Mouse (Mus musculus) frontal cortex, postnatal 10 days (tissue): Measurements from ENCODE around the gene Aox4.

ENCODE experiments used
- DNase-seq, 2 experiments: peaks; one replicate each; pipeline ENCODE4 v3.0.0; 2022; ENCODE audit warnings: low spot score in 2 of 2, mixed read lengths in 1 of 2

The Aox4 gene

GRCm38 (mm10) chr1:58244487-58244886, 34.3 kb downstream of the Aox4 start:
- DNase-seq, result no peak

DNA sequence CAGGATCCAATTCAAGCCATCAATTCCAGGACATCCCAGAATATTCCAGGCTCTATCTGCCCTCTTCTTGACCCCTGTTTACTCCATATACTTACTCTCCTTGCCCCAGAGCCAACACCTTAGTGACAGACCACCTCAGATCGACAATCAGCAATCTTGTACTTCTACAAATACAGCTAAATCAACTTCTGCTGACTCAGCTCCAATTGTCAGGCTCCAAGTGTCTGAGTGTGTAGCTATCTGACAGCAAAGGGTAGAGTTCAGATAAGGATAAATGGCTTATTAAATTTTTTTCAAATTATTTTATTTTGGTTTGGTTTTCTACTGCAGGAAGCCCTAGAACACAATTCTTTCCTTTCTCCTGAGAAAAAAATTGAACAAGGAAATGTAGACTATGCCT, 38.3 kb downstream of the Aox4 start:
- DNase-seq, result no peak

DNA sequence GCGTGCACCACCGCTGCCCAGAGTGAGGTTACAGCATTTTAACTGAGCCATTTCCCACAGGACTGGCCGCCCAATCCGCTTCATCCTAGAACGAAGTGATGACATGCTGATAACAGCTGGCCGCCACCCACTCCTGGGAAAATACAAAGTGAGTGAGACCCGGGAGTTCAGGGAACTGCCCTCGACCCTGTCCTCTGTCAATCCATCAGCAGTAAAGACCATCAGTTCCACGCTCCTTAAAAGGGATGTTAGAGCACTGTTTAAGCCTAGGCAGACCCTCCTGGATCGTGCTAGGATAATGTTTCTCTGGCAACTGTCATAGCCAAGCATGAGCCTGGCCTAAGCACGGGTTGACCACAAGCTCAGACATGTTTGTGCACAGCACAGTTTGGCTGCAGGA, 43.3 kb downstream of the Aox4 start:
- DNase-seq, result no peak

- DNase-seq, result no peak
Measured at GRCm38 (mm10) chr1:58257195-58257991, 47.2 kb downstream of the Aox4 start.

GRCm38 (mm10) chr1:58260311-58260710, 50.1 kb downstream of the Aox4 start:
- no peak for DNase-seq

DNA sequence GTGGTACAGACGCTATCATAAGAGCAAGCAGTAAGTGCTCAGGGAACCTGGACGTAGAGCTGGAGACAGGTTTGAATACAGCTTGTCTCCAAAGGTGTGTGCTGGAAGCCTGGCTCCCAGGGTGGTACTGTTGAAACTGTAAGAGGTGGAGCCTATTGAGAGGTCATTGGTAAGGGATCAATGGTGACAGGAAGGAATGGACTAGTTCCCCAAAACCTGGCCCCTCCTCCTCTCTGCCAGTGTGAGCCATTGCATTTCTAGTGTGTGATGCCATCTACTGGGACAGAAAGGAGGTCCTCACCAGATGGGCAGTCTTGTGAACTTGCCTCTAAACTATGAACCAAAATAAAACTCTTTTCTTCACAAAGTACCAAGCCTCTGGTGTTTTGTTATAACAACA, 58.0 kb downstream of the Aox4 start:
- DNase-seq, result no peak

GRCm38 (mm10) chr1:58270807-58271569, 60.8 kb downstream of the Aox4 start:
- DNase-seq, result peak in 1 of 2 experiments; percentile 49

DNA sequence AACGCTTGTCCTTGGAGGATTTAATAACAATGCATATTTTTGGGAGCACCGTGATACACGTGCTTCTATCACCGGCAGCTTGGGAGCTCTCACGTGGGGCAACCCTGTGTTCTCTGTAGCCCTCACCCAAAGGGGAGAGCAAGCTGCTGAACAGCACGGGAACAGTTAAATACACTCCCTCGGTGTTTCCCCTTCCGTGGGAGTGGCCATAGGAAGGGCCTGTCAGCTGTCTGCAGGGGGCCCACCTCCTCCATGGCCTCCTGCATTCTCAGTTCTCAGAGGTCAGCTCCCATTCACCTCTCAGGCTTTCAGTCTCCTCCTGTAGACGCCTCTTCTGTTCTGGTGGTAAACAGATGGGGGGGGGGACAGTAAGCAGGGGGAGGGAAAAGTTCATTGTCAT, 65.7 kb downstream of the Aox4 start:
- DNase-seq, result no peak

GRCm38 (mm10) chr1:58278026-58278425, 67.8 kb downstream of the Aox4 start, which contains the start of gene Aox2:
Gene Aox2 (plus strand): TSS chr1:58278326.
- DNase-seq, result no peak

DNA sequence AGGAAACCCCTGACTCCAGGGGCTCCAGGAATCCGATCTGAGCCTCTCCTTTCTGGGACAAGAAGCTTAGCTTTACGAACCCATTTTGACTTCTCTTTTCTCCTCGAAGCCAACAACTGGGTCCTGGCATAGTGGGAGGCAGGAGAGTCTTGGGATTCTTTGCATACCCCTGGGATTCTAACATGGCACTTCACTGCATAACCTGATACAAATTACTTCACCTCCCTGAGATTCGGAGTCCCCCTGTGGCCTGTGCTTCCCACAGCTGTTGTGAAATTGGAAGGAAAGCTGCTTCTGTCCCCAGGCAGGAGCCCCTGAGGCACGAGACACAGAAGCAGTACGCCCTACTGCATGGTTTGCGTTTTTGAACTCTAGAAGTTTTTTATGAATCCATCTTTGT, 68.3 kb downstream of the Aox4 start:
- no peak for DNase-seq

- no peak for DNase-seq
Measured at GRCm38 (mm10) chr1:58280381-58280780, 70.2 kb downstream of the Aox4 start.

DNA sequence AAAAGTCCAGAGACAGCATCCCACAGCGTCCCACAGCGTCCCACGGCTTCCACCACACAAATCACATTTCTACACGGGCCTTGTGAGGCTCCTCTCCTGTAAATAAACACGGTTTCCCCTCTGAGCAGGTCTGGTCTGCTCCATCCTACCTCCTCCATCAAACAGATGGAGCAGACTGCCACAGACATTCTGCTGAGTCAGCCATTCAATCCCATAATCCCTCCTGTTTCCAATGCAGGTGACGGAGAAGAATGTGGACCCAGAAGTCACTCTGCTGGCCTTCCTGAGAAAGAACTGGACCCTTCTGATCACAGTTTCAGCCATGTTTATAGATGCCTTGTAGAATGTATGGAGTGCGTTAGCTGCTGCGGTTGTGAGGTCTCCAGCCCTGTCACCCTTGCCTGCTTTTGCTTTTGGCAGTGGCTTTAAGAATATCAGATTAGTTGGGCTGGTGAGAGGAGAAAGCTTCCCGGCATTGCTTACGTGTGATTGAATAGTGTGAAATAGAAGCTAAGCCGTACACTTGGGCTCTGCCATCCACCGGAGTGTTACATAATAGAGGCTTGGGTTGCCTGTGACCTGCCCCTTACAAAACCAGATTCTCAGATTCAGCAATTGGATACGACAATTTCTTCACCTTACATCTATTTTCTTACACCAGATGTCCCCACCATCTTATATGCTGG, 70.9 kb downstream of the Aox4 start:
- no peak for DNase-seq

DNA sequence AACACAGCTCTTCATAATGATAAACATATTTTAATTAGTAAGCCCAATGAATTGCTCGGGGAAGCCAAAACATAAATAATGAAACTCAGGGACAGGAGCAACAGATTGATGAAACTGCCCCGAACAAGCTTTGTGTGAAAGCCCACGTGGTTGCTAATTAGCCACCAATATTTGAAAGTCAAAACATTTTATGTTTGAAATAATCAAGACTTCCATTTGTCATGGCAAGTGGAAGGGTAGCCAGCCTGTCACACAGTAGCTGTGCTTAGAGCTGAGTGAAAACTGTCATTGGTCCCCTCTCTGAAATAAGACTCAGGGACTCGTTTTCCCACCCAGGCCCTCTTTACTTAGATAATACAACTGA, 71.4 kb downstream of the Aox4 start:
- DNase-seq, result no peak

- DNase-seq, result no peak
Measured at GRCm38 (mm10) chr1:58284505-58284904, 74.3 kb downstream of the Aox4 start.

DNA sequence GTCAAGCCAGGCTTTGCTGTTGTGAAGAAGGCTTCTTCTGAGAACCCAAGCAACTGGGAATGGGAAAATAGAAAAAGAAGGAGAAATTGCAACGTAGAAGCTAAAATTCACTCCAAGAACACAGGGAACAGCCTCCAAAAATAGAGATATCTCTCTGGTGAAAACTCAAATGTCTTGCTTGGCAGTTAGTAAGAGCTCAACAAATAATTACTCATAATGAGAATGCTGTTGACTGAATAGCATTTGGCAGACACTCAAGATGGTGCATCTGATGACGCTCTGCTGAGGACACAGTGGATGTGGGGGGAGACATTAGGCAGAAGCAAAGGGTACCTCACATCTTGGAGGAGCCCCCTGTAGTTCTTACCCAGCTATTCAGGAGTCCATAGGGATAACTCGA, 77.9 kb downstream of the Aox4 start:
- DNase-seq, result no peak

DNA sequence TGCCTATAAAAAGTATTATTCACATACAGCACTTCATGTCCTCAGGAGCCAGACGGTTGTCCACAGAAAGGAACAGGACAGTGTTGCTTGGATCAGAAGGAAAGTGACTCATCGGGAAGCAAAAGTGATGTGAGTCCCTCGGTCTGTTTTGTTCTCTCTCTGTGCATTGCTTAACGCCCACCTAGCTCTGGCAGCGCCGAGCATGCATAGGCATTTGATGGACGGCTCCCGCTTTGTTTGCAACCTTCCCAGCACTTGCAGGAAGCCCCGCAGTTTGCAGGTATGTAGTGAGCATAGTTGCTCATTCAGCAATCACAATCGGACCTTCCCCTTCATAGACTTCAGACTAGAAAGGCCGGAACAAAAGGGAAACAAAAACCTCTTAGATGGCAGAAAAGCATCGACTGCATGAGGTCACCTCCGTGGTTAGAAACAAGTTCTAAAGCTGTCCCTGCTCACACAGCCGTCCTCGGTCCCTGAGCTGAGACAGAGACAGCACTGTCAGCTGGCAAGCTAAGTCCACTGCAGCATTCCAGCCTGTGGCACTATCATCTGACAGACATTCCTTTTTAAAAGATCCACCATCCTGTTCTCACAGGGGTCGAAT, 79.8 kb downstream of the Aox4 start:
- no peak for DNase-seq

GRCm38 (mm10) chr1:58291394-58292300, 81.5 kb downstream of the Aox4 start:
- no peak for DNase-seq

DNA sequence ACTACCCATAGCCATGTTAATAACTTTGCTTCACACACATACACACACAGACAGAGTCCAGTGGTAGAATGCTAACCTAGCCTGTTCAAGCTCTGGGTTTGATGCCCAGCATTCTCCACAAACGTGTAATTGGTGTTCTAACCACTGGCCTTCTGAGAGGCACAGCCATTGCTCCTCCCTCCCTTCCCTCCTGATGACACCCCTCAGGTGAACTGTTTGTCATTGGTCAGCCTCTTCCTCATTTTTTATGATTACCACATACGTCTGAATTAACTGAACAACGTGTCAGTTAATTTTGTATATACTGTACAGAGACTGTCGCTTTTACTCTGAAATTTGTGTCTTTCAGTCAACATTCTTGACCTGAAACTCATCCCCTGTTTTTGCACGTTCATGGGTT, 84.5 kb downstream of the Aox4 start:
- DNase-seq, result no peak

GRCm38 (mm10) chr1:58296278-58296677, 86.1 kb downstream of the Aox4 start:
- DNase-seq, result peak in 1 of 2 experiments; percentile 53

DNA sequence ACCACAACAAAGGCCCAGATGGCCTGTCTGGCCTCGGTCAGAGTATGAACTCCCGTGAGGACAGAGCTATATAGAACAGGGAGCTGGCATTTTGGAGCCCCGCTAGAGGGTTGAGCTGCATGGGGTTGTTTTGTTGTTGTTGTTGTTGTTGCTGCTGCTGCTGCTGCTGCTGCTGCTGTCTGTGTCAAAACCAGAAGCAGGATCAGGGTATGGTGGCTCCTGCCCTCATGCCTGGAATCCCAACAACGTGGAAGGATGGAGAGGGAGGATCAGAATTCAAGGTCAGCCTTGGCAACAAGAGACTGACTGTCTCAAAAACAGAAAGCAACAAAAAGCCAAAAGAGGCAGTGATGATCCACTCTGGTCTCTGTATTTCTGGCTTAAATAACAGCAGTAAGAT, 86.6 kb downstream of the Aox4 start:
- DNase-seq, result no peak

DNA sequence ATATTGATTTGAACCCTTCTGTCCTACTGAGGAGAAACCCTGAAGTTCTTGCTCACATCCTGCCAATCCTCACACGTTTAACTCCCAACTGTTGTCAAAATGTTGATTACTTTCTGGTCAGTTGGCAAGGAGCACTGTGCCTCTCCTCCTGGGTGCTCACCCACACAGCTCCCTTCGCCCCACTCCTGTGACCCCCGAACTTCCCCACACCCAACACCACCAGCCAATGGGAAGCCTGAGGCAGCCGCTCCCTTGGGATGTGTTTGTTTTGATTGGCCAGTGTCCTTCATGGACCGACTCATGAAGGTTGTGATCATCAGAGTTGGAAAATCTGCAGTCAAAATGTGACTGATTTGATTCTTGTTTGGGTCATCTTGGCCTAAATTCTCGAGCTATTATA, 88.2 kb downstream of the Aox4 start:
- no peak for DNase-seq
